Mouse (Mus musculus) E14TG2a.4 (cell line): ENCODE measurements at regions not wholly inside any gene's neighbourhood (a gene's known extent, or its start where the extent isn't known, plus 50 kb on each side); places are given as distances from the start of the nearest gene placed in this dataset.

Experiments used
- H3K27me3 ChIP-seq: 2 replicates; pipeline ENCODE4 v1.6.1; 2014; ENCODE audit warnings: low read length, control low read depth; ENCODE audit not compliant: insufficient read depth
- H3K36me3 ChIP-seq: 2 replicates; pipeline ENCODE4 v1.6.1; 2014; ENCODE audit warnings: low read length, control low read depth; ENCODE audit not compliant: insufficient read depth
- H3K4me1 ChIP-seq: replicated peaks from 2 replicates; pipeline ENCODE4 v1.6.1; 2014; ENCODE audit warnings: low read depth, low read length, control low read depth
- H3K4me3 ChIP-seq: replicated peaks from 2 replicates; pipeline ENCODE4 v1.5.1; 2014; ENCODE audit warnings: mild to moderate bottlenecking, low read length
- H3K9me3 ChIP-seq: 2 replicates; pipeline ENCODE4 v1.6.1; 2014; ENCODE audit warnings: low read length, control low read depth
- CTCF ChIP-seq: conservative IDR thresholded peaks from 2 replicates; pipeline ENCODE4 v1.5.1; 2014; ENCODE audit warnings: low read length
- NANOG ChIP-seq: IDR thresholded peaks from 2 replicates; pipeline ENCODE4 v1.6.1; 2014; ENCODE audit warnings: borderline replicate concordance, low read length, mixed read lengths
- POU5F1 ChIP-seq: IDR thresholded peaks from 2 replicates; pipeline ENCODE4 v1.6.1; 2014; ENCODE audit warnings: low read length, borderline replicate concordance

DNA sequence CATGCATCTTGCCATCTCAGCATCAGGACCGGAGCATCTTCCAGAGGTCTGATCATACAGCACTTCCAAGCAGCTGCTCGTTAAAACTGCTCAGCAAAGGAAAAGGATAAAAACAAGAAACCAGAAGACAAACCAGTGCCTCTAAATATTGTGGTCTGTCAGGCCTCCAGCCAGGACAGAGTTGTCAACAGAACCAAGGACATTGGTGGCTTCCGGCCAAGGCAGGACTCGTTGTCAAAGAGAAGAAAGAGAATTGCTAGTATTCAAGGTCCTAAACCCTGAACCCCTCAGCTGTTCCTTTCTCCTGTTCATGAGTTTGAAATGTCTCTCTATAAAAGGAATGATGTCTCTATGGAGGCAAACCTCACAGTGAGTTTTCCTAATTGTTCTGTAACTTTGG lies 155.0 kb downstream of the Sp3 start:
- Histone ChIP-seq H3K36me3 (no peaks in the 10 kb centered on the region), H3K27me3 (no peaks in the 10 kb centered on the region), H3K4me3 (no peak overlapping the region), H3K9me3 (peaks cover 9% of the 10 kb centered on the region), H3K4me1 (peaks cover 7% of the 10 kb centered on the region; the same call in 1 of the 2 replicates)
- TF ChIP-seq NANOG (no peak), POU5F1 (no peak), CTCF (no peak)

GRCm38 (mm10) chr2:72829139-72829538 lies 151.1 kb downstream of the Sp3 start:
- no peak overlapping the region for H3K4me3 ChIP-seq
- no peaks in the 10 kb centered on the region for H3K9me3 ChIP-seq
- no peaks in the 10 kb centered on the region for H3K36me3 ChIP-seq
- H3K4me1 ChIP-seq = peaks cover 20% of the 10 kb centered on the region; the same call in 1 of the 2 replicates
- H3K27me3 ChIP-seq = no peaks in the 10 kb centered on the region
- TF ChIP-seq NANOG (no peak), CTCF (no peak), POU5F1 (no peak)

GRCm38 (mm10) chr2:72832770-72833169 lies 147.5 kb downstream of the Sp3 start:
- peaks cover 29% of the 10 kb centered on the region for H3K4me1 ChIP-seq
- no peaks in the 10 kb centered on the region for H3K36me3 ChIP-seq
- H3K4me3 ChIP-seq = no peak overlapping the region
- no peaks in the 10 kb centered on the region for H3K27me3 ChIP-seq
- TF ChIP-seq CTCF (no peak), NANOG (no peak), POU5F1 (no peak)
- no peaks in the 10 kb centered on the region for H3K9me3 ChIP-seq

DNA sequence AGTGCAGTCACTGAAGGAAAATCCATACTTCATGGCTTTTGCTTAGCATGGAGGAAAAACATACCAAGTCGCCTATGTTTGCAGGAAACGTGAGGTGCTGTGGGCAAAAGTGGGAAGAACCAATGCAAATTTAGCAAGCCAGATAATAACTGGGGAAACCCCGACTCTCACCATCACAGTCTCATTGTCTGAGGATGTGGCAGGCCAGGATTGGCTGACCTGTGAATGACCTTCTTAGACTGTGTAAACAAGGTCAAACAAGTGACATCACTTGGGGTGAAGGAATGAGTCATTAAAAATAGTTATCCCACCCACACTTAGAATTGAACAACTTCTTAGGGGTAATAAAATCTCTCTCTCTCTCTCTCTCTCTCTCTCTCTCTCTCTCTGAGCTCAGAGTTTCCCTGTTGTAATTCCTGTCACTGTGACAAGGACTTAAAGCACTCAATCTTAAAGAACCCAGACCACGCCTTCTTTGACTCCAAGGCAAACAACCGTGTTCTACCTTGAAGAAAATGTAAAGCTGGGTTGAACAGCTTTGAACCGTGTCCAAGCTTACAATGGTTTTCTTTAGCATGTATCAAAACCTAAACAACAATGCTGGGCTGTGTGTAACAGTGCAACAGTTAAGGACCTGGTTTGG lies 142.0 kb downstream of the Sp3 start:
- H3K4me3 ChIP-seq = no peak overlapping the region
- H3K9me3 ChIP-seq = peaks cover 10% of the 10 kb centered on the region

DNA sequence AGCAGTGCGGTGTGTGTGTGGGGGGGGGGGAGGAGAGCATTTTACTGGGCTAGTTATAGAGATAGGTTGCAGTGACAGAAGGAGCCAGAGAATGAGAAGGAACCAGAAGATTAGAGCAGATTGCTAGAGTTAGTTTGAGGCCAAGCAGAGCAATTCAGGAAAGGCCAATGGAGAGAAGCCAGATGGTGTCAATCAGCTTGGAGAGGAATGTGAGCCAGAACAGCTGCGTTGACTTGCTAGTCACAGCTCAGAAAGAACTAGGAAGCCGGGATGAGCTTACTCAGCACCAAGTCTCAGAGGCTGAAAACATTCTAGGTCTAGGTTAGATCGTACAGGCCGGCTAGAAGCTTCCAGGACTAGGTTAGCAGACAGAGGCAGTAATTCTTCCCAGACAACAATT lies 140.6 kb downstream of the Sp3 start:
- peaks cover 22% of the 10 kb centered on the region for H3K4me1 ChIP-seq
- no peaks in the 10 kb centered on the region for H3K36me3 ChIP-seq
- no peak overlapping the region for H3K4me3 ChIP-seq
- no peaks in the 10 kb centered on the region for H3K27me3 ChIP-seq
- peaks cover 10% of the 10 kb centered on the region for H3K9me3 ChIP-seq
- TF ChIP-seq POU5F1 = no peak
- TF ChIP-seq CTCF = no peak
- TF ChIP-seq NANOG = no peak

More for the DNA sequence above, 142.0 kb downstream of the Sp3 start:
- no peak for TF ChIP-seq CTCF
- no peak for TF ChIP-seq NANOG
- no peak for TF ChIP-seq POU5F1
- no peaks in the 10 kb centered on the region for H3K36me3 ChIP-seq
- peaks cover 25% of the 10 kb centered on the region for H3K4me1 ChIP-seq
- H3K27me3 ChIP-seq = no peaks in the 10 kb centered on the region

GRCm38 (mm10) chr2:72841367-72841766 lies 138.9 kb downstream of the Sp3 start:
- TF ChIP-seq POU5F1 = no peak
- TF ChIP-seq NANOG = no peak
- no peak for TF ChIP-seq CTCF
- Histone ChIP-seq H3K4me3 (no peak overlapping the region), H3K27me3 (no peaks in the 10 kb centered on the region), H3K36me3 (no peaks in the 10 kb centered on the region), H3K9me3 (peaks cover 10% of the 10 kb centered on the region), H3K4me1 (peaks cover 22% of the 10 kb centered on the region)

- no peak overlapping the region for H3K4me3 ChIP-seq
- peaks cover 5% of the 10 kb centered on the region for H3K4me1 ChIP-seq
- H3K9me3 ChIP-seq = peaks cover 10% of the 10 kb centered on the region
- H3K27me3 ChIP-seq = no peaks in the 10 kb centered on the region
- no peaks in the 10 kb centered on the region for H3K36me3 ChIP-seq
- TF ChIP-seq NANOG (no peak), CTCF (no peak), POU5F1 (no peak)
Measured at GRCm38 (mm10) chr2:72843610-72844009, 136.6 kb downstream of the Sp3 start.

GRCm38 (mm10) chr2:72849441-72850192 lies 130.6 kb downstream of the Sp3 start:
- no peaks in the 10 kb centered on the region for H3K36me3 ChIP-seq
- no peaks in the 10 kb centered on the region for H3K27me3 ChIP-seq
- no peak for TF ChIP-seq POU5F1
- no peak for TF ChIP-seq CTCF
- no peak for TF ChIP-seq NANOG
- H3K4me1 ChIP-seq = peaks cover 7% of the 10 kb centered on the region; the same call in 1 of the 2 replicates
- H3K4me3 ChIP-seq = no peak overlapping the region
- no peaks in the 10 kb centered on the region for H3K9me3 ChIP-seq

DNA sequence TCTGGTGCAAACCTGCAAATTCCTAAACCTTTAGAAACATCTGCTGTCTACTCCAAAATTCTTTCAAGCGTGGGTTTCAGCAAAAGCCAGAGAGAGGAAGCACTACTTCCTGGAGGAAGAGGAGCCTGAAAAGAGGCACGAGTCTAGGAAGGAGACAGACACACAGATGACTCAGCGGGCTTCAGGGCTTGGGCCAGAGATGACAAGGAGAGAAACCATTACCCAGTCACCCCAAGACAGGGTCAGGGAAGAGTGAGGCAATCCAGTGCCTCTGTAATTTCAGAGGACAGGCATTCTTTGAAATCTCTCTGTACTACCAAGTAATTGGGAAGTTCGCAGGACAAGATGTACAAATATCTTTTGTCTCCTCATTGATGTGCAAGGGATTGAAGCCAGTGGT lies 127.7 kb downstream of the Sp3 start:
- H3K9me3 ChIP-seq = no peaks in the 10 kb centered on the region
- TF ChIP-seq POU5F1 = no peak
- no peak for TF ChIP-seq NANOG
- no peak for TF ChIP-seq CTCF
- no peaks in the 10 kb centered on the region for H3K27me3 ChIP-seq
- H3K36me3 ChIP-seq = no peaks in the 10 kb centered on the region
- H3K4me1 ChIP-seq = peaks cover 14% of the 10 kb centered on the region
- H3K4me3 ChIP-seq = no peak overlapping the region
